Mouse (Mus musculus) right cerebral cortex, adult 18-20 months (tissue): ENCODE results near the gene Dnttip1.

Experiments
- DNase-seq: peaks from one replicate; pipeline ENCODE4 v3.0.0; 2022; ENCODE audit warnings: mixed read lengths

Dnttip1 gene

DNA sequence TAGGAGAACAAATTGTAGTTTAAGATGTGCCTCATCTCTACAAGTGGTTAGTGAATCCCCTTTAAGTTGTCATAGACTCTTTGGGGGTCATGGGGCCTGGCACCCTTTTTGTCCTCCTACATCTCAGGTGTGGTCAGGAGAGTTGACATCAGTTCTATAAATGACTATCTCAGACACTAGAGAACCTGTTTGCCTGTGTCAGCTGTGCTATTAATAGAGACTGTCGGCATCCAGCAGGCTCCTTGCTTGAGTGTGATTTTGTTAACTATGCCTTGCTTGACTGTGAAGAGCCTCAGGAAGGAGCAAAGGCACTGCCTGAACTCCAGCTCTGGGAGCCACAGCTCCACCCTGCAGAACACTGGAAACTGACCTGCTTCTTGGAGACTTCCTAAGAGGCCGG, 9.0 kb downstream of the Dnttip1 start:
- DNase-seq: no peak

DNA sequence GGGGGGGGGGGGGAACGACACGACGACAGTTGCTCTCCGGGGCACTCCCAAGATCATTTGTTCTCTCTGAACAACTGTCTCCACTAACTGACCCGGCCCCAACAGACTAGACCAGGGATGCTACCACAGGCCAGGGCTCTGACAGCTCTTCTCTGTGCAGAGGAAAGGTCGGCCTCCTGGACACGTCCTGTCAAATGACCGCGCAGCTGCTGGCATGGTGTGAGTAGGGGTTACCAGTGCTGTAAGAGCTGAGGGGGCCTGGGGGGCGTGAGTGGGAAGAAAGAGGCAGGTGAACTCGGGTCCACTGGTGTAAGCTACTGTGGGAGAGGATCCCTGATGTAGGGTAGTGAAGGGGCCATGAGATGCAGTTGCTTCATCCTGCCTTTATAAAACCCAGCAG, 12.1 kb downstream of the Dnttip1 start:
- DNase-seq: no peak

DNA sequence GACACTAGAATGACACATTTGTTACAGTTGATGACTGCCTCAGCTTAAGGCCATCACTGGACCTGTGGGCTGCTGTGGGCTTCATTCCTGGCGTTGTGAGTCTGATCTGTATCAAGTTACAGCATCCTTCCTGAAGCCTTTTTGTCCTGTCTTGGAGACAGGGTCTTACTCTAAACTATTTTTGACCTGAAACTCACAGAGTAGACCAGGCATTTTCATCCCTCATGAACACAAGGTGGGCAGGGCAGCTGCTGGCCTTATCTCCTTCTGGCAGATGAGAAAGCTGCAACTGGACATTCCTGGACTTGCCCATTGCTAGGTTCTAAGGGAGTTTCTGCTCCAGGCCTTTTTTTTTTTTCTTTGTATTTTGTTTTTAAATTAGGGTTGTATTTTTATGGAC, 12.9 kb downstream of the Dnttip1 start:
- DNase-seq: no peak

DNA sequence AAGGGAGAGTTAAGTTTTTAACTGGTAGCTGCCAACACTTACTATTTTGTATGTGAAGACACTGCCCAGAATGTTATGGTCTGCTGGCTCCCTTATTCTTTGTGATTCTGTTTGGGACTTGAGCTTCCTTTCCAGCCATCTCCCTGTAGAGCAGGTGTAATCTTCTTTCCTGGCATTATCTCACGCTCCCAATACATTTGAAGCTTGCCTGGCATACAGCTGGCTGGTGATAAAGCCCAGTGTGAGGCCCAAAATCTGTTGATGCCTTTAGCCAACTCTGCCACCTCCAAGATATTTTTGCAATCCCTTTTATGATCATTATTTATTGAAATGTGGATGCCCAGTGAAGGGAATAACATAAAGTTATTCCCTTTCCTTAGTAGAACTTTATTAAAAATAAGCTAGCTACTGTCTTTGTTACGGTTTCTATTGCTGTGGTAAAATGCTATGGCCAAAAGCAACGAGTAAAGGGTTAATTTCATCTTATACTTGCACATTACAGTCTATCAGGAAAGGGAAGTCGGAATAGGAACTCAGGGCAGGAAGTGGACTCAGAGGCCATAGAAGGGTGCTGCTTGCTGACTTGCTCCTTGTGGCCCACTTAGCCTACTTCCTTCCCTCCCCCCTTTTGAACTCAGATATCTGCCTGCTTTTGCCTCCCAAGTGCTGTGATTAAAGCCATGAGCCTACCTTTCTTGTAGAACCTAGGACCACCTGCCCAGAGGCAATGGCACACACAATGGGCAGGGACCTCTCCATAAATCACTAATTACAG, 14.5 kb downstream of the Dnttip1 start:
- no peak for DNase-seq

DNA sequence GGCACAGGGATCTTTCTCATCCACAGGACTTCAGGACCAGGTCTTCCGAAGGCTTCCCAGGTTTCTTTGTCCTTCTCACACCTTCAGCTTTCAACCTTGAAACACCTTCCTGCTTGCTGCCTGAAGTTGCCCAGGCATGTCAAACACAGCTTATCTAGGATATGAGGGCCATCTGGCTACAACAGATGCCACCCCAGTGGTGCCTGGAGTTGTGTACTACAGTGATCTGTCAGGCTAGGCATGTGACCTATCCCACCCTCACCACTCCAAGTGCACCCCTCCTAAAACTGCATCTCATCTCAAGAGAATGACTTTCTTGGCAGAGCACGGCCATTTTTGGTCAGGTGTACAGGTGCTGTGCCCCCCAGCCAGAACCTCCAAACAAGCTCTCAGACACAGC, 15.7 kb downstream of the Dnttip1 start:
- DNase-seq: no peak

DNA sequence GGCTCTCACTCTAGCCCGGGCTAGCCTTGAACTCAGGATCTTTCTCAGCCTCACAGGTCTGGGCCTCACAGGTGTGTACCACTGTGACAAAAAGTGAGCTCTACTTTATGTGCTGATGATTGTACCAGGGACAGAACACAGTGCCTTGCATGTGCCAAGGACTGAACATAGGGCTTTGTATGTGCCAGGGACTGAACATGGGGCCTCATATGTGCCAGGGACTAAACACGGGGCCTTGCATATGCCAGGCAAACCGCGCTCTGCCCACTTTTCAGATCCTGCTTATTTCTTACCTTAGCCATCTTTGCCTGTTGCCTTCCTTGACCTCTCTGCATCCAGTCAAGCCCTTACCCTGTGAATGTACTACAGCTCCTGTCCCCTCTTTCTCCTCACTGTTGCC, 16.2 kb downstream of the Dnttip1 start:
- DNase-seq: no peak

DNA sequence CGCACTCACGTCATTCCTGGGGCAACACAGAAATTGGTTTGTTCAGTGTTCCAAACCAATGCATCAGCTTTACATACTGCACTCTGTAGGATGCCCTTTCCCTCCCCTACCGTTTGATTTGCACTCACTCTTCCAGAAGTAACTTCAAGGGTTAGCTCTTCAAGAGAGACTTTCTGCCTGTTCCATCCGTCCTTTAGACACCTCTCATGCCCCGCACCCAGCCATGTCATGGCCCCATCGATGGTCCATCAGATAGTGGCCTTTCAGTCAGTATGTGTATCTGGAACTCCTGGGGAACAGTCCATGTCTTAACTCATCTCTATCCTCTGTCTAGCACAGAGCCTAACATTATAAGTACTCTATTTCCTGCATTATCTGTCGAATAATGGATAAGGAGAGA, 16.8 kb downstream of the Dnttip1 start:
- no peak for DNase-seq

DNA sequence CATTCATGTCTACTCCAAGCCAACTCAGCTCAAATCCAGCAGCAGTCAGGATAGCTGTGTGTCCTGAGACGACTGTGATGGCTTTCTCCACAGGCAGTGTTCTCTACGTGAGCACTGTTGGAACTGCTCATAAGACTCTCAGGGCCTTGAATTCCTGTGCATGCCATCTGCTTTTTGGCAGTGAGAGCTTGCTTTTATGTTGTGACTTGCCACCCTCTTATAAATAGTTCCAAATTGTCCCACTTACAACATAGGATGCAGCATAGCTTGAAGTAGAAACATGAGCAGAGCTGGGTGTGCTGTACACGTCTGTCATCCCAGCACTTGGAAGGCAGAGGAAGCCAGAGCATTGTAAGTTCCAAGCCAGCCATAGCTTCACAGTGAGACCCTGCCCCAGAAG, 20.1 kb downstream of the Dnttip1 start:
- peak; percentile 58 for DNase-seq

DNA sequence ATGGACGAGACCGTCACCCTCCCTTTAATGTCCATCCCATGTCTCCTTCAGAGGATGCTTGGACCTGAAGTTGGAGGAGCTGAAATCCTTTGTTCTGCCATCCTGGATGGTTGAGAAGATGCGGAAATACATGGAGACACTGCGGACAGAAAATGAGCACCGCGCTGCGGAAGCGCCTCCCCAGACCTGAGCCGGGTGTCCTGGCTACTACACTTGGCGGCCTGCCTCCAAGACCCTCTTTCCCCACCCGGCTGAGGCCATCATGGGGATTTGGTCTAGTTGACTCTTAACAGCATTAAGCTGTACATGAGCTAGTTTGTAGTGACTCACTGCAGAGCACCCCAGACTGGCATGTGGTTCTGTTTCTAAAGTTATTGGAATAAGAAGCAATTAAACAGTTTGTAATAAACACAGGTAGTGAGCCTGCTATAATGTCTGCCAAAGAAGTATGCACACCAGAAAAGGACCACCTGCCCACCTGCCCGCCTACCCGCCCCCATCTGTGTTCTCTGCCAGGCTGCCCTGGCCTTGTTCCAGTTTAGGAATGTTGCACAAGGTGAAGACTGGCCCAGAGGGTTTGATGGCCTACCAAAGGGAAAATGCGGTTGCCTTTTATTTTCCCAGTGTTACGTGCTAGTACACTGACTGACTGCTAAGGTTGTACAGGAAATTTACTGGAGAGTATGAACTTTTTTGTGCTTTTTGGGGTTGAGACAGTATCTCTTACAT, 22.2 kb downstream of the Dnttip1 start:
- no peak for DNase-seq

DNA sequence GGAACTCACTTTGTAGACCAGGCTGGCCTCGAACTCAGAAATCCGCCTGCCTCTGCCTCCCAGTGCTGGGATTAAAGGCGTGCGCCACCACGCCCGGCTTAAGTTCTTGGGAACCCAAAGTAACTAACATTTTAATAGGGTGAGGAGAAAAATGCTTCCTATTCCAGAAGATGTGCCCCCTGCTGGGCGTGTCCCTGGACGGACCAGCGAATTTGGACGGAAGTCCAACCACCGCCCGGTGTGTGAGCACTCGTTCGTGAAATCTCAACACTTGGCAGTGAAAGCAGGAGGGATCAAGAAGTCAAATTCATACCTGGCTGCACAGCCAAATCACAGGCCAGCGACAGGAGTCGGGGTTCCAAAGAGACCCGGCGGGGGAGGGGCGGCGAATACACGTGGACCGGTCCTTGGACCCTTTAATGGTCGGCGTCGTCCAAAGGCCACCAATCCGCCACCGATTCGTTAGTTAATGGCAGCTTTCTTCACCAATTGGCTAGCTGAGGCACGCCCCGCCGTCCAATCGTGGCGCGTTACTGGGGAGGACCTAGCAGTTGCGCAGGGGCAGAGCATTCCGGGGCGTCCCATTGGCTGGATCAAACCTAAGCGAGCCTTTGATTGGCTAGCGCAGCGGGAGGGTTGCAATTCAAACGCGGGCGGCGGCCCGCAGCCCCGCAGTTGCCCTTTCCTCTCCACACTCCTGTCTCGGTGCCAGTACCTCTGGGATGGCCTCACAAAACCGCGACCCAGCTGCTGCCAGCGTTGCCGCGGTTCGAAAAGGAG, 23.7 kb downstream of the Dnttip1 start, which contains the start of gene Ube2c:
Ube2c (plus strand) TSS at position 641 of the 780 bp plus-strand sequence.
- peak; percentile 99 for DNase-seq

DNA sequence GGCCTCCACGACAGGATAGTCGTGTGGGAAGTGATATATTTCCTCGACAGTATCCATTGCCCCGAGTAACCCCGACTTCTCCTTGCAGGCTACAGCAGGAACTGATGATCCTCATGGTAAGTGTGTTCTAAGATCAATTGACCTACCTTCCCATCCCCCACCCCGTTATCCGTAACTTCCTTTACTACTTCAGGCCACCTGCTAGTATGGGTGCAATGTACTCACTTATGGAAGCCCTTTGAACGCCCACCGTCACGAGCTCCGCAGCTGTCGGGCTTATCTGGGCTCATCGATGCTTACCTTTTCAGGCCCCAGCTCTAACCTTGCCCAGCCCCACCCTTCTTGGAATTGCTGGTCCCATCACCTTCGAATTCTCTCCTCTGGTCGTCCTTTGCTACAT, 24.5 kb downstream of the Dnttip1 start:
- no peak for DNase-seq

DNA sequence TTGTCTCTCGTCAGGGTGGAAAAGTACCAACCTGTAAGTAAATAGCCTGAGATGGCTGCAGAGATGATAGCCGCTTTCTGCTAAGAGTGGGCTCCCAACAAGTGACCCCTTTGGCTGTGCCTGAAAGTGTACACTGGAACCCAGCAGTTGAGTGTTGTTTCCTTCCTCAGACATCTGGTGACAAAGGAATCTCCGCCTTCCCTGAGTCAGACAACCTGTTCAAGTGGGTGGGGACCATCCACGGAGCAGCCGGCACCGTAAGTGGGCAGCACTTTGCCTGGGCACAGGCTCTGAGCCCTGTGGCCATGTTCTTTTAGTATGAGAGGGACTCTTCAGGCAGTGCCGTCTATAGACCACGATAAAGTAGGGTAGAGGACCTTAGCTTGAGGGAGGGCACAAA, 25.3 kb downstream of the Dnttip1 start:
- no peak for DNase-seq

DNA sequence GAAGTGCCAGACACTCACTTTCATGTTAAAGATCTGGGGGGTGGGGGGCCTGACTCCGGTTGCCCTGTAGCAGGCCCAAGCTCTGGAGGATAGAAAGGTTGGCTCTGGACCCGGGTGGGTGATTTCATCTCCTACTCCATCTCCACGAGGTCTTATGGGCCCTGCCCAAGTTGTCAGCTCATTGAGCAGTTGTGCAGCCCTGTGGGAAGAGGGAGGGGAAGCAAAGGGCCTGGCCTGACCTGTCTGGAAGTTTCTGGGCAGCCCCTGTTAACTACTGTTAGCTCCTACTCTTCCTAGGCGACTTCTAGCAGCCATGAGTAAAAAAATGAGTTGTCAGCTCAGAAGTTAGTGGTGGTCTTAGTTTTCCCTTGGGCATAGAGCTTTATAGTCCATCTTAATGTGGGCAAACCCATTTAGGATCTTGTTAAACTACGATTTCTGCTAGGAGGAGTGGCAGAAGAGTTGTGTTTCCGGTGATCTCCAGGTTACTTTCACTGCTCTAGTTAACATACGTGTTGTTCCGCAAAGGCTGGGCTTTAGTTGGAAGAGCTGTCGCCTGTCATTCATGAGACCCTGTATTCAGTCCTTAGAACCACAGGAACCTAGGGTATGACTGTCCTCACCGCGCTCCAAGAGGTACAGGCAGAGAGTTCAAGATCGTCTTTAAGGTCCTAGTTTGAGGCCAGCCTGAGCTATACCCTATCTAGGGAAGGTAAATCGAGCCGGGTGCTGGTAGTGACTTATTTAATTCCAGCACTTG, 27.6 kb downstream of the Dnttip1 start:
- DNase-seq: no peak

DNA sequence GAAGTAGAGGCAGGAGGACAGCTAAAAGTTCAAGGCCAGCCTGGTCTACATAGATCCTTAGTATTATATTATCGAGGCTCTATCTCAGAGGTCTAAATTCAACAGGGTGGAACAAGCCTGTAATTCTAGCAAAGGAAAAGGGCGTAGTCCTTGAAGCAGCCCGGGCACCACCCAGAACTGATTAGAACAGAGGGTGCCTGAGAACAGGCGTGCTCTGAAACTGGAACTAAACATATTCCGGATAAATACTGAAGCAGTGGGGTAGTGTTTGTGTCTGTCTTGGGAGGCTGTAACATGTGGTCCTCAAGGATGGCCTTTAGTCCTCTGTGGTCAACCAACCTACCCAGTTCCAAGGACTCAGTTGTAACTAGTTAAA, 28.2 kb downstream of the Dnttip1 start:
- no peak for DNase-seq

DNA sequence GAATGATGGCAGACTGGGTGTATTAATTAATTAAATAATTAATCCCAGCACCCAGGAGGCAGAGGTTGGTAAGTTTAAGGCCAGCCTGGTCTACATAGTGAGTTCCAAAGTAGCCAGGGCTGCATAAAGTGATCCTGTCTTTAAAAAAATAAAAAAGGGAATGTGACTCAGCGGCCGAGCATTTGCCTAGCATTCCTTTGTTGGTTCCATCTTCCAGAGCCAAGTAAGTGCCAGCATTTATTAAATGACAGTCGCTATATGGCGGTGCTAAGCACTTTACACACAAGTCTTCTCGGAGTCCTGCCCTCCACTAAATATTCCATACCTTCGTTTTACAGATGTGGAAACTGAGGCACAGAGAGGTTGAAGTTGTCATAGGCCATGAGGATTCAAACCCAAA, 30.3 kb downstream of the Dnttip1 start:
- no peak for DNase-seq

DNA sequence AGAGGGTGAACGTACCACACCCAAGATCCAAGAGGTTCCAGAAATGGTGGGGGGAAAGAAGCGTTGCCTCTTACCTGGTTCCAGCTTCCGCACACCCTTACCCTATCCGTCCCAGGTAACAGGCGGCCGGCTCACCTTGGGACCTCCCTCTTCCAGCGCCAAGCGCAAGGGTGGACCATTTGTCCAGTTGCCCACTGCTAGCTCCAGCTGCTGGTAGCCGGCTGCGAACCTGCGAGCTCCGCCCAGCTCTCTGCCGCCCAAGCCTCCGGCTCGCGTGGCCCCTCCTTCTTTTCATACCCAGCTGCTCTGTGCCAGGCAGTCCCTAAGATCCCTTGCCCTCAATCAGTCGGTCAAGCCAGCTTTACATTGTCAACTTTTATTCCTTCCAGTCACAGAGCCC, 31.0 kb downstream of the Dnttip1 start:
- DNase-seq: no peak

DNA sequence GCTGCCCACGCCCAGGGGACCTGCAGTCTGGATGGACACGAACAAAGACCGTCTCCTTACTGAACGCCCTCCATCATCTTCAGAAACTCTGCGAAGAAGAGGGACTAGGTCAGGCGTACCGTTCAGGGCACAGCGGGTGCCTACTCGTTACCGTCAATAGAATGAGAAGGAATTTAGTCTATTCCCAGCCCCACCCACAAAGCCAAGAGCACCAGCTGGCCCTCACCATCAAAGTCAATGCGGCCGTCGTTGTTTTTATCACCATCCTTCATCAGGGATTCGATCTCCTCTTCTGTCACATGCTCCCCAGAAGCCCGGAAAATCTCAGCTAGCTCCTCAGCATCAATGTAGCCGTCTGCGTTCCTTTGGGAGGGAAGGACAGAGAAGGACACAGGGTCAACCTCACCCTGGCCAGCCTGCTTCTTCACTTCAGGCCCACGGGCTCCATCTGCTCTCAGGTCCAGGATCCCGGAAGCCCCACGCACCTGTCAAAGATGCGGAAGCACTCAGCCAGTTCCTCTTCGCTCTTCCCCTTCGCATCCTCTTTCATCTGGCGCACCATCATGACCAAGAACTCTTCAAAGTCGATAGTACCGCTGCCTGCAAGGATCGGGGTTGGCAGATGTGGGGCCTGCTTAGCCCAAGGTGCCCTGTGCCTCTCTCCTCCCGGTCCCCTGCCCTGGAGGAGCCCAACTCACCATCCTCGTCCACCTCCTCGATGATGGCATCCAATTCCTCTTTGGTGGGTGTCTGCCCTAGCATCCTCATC, 31.6 kb downstream of the Dnttip1 start:
- DNase-seq: no peak

DNA sequence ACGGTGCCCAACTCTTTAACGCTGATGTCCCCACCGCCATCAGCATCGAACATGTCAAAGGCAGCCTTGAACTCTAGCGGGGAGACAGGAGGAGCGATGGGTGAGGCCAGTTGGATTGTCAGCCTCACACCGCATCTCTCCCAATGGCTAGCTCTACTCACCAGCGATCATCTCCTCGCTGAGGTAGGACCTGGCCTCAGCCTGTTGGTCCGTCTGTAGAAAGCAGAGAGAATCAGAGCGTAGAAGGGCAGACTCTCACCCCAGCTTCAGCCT, 32.2 kb downstream of the Dnttip1 start:
- no peak for DNase-seq

DNA sequence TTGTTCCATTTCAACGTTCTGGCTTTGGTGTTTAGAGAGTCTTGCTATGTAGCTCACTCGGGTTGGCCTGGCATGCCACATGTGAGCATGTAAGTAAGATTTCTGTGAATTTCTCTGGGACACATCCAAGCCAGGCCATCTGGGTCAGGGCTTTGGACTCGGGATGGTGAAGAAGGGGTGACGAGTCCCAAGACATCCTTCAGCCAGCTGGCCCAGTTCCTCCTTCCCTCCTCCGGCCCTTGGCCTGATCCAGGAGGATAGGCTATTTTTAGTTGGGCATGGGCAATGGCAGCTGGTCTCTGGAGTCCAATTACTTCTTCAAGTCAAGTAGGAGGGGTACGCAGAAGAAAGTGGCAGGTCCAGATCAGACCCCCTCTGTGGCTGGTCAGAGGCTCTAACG, 33.0 kb downstream of the Dnttip1 start:
- no peak for DNase-seq

DNA sequence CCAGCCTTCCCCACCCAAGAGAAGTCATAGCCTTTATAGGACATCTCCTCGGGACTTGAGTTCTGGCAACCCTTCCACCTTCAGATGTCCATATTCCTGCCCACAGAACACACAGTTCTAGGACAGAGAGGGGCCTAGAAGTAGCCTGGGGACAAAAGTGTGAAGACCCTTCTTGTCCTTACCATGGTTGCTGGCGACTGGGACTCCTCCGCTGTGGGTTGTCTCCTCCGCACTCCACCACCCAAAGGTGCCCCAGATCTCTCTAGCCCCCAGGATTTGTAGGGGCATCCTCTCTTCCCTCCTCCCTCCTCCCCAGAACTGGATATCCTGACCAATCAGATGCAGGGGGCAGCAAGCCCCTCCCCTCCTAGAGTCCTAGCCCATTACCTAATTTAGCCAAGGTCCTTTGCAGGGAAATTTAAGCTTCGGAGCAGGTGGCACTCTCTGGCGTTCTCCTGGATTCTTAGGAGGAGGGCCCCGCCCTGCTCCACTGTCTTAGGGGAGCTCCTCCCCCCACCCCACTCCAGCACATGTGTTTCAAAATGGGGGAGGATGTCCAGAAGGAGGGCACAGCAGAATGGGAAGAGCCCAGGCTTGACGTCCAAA, 33.8 kb downstream of the Dnttip1 start, which contains the start of gene Tnnc2:
Tnnc2 (minus strand) TSS at position 487 of the 606 bp plus-strand sequence.
- no peak for DNase-seq

DNA sequence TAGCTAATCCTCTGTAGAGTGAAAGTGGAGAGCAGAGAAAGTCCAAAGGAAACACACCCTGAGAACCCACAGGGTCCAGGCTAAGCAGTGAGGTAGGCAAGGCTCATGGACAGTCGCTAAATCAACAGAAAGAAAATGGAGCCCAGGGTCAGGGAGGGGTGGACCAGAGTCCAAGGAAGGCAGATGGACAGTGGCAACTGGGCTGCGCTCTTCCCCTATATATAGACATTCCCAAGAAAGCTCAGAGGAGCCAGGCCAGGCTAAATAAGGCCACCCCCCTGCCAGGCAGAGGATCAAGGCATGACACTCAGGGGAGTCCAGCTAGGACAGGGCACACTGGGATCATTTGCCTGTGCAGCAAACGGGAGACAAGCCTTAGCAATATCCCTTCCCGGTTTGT, 36.1 kb downstream of the Dnttip1 start:
- no peak for DNase-seq
